Mouse (Mus musculus) kidney, postnatal 36 days (tissue): ENCODE data around the gene Sphk2.
"Not testable (repeated sequence)": the region's sequence is repeated elsewhere in the genome, so short reads cannot be mapped to it uniquely, and the experiment has no call there.

Source experiments
- DNase-seq, 2 experiments: peaks; one replicate each; pipeline ENCODE4 v3.0.0; 2021 to 2022; ENCODE audit warnings: mixed read lengths in 2 of 2

The Sphk2 gene

DNA sequence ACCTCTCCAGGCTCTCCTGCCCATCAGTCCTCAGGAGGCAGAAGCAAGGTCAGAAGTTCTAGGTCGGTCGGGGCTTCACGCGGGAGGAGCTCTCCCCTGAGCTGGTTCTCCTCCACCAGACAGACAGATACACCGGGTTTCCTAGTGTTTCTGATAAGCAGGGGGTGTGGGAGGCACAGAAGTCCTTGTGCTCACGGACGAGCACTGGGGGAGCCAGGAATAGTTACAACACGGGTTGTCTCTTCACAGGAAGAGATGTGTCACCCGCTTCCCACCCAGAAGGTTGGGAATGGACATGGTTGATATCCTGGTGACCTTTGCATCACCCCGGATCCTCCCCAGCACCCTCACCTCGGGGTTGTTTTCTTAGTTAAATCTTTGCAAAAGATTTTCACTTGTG lies 28.0 kb downstream of the Sphk2 start:
- DNase-seq: peak; percentile 30 to 57

DNA sequence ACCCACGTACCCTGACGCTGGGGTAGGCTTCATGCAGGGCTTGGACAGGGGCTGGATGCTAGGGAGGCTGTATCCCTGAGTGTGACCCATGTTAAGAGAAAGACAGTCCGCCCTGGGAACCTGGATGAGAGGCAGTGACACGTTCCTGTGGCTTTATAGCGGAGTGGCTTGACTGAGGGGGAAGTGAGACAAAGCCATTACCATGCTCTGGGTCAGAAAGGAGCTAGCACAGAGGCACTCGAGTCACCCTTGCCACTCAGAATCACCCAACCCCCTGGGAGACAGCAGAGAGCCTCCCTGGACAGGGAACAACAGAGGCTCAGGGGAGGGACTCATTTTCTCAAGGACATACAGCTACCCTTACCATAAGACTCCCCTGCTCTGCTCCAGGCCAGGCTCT lies 28.7 kb downstream of the Sphk2 start:
- DNase-seq: no peak

DNA sequence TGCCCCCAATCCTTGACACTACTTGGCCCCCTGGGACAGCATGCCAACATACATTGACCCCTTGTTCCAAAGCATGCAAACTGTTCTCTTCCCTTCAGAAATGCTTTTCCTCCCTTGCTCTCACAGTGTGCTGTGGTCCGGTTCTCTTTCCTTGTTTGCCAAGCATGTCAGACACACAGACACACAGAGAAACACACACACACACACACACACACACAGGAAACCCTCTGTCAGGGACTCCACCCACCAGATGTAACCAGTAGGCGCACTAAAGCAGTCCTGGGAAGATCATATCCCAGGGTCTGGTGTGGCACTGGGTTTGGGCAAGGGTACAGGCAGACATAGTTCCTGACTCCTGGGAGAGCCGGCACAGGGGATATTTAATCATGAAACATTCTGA lies 31.0 kb downstream of the Sphk2 start:
- peak in 1 of 2 experiments; percentile 42 for DNase-seq

DNA sequence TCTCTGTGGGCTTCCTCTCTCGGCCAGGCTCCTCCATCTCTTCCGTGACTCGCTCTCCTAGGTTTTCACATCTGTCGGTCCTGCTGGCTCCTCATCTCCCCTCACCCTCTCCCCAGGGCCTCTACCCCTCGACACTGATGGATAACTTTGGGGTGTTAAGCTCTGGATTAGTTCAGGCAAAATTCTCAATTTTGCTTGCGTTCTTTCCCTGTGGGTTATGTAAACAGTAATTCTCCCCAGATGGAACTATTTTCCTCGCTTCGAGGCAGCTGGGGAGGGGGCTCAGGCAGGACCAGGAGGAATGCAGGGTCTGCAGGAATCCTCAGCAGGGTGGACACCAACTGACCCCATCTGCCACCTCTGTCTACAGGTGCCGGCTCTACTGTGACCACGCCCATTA lies 32.0 kb downstream of the Sphk2 start:
- DNase-seq: no peak

DNA sequence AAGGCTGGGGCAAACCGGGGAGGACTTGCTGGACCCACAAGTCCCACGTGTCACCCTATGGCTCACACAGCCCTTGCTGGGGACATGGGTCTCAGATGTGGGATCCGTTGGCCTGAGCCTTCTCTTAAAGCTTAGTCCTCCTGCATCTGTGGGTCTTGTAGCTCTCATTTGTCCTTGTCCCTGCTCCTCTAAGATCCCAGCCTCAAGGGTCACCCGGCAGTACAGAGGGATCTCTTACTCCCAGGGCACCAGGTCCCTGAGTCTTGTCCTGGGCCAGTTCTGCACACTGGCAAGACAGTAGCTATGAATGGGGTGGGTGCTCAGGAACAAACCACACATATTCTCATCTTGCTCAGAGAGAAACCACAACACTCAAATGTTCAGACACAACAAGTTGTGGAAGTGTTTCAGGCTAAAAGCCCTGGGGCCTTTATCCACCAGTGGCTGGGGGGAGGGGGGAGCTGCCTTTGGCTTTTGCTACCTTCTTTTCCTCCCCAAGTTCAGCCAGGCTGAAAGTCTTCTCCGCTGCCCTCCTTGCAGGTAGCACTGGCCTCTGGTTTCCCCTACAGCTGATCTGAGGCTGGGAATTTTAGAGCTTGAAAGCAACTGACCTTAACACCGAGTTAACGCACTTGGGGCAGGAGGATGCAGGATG lies 34.3 kb downstream of the Sphk2 start, which contains the start of gene Ntn5:
TSS of gene Ntn5 (plus strand) at position 627 of the 655 bp plus-strand sequence.
- DNase-seq: no peak

DNA sequence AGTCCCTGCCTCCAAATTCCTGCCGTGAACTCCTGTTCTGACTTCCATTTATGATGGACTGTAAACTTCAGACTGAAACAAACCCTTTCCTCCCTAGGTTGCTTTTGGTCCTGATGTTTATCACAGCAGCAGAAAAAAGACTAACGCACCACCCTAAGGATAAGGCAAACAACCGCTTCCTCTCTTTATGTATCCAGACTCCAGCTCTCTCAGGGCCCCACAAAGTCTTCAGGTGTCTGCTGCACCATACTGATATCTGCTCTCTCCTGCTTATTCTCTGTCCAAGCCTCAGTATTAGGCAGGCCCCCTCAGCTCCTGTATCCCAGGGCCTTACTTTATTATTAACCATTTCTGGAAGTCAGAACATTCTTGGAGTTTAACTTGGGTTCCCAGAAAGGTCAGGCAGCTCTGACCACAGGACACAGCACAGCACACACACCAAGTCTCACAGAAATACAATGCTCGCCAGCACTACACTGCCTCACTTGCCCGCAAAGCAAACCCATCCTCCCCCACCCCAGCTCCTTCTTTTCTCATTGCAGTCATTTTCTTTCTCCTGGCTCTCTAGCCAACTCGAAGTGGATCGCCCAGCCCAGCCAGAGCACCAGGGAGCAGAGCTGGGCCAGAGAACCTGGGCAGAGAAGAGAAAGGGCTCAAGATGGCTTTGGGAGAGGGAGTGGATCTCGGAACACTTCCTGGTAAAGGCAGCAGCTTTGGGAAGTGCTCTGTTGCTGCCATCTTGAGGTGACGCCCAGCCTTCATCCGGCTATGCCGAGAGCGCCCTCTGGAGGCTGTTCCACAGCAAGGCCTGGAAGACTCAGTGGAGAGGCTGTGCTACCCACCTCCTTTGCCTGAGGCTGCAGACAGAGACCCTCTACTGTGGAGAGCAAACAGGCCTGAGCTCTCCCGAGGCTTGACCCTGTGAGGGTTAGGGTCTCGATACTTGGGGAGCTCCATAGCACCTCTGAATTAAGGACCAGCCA lies 35.4 kb downstream of the Sphk2 start:
- DNase-seq: peak; percentile 89 to 96

DNA sequence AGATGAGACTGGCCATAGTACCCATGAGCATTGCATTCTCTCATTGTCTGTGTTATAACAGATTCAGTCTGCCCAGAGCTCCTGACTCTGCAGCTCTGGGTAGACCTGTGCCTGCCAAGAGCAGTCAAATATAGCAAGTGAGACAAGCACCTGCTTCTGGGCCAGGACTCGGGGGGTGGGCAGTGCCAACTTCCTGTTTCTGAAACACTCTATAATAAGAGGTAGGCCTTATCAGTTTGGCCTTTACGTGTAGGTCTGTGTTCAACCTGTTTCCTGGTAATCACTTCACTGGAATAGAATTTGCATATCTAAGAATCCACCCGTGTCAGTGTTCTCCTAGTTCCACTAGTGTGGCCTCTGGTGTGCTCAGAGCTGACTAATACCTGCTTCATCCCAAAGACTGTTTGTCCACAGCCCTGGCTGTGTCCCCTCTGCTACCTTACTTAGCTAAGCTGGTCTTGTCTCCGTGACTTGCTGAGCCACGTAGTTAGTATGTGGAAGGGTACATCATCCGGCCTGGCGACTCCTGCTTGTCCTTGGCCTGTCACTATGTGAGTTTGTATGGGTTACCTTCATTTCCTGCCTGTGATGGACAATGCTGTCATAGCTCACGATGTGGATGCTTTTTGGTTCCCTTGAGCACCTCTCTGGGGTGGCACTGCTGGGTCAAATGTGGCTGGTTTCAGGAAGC lies 36.6 kb downstream of the Sphk2 start:
- no peak for DNase-seq

DNA sequence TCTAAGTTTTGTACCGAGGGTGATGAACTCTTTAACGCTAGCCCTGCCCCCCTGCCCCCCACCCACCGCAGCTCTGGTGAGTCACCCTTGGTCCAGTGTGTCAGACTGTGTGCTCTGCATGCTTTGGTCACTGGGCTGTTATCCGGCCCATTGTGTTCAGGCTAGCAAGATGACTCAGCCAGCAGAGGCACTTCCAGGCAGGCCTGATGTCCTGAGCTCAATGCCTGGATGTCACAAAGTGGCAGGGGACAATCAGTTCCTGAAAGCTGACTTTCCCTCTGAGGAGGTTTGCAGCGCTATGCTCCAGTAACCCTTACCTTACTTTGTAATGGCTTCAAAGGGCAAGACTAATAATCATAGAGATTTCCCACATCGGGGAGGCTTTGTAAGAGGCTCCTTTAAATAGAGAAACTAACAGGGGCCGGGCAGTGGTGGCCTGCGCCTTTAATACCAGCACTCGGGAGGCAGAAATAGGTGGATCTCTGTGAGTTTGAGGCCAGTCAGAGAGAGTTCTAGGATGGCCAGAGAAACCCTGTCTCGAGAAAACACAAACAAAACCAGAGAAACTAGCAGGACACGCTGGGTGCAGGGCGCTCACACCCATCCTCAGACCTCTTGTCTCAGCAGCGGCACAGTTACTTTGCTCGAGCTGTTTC lies 37.7 kb downstream of the Sphk2 start:
- DNase-seq: peak; percentile 42 to 57

DNA sequence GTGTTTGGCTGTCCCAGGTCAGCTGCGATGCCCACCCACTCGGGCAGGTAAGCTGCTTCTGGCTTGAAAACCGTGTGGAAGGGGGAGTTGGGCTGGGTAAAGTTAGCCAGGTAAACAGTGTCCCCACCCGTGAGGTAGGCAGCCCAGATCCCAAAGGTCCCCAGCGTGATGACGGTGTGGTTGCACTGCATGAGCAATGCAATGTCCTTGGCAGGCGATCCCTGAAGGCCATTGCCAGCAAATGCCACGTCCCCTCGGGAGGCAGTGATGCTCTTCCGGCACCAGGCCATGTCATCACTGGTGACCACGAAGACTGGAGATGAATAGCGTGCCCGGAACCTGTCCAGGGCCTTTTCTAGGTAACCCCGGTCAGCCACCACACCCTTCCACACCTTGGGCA lies 39.3 kb downstream of the Sphk2 start:
- no peak for DNase-seq

DNA sequence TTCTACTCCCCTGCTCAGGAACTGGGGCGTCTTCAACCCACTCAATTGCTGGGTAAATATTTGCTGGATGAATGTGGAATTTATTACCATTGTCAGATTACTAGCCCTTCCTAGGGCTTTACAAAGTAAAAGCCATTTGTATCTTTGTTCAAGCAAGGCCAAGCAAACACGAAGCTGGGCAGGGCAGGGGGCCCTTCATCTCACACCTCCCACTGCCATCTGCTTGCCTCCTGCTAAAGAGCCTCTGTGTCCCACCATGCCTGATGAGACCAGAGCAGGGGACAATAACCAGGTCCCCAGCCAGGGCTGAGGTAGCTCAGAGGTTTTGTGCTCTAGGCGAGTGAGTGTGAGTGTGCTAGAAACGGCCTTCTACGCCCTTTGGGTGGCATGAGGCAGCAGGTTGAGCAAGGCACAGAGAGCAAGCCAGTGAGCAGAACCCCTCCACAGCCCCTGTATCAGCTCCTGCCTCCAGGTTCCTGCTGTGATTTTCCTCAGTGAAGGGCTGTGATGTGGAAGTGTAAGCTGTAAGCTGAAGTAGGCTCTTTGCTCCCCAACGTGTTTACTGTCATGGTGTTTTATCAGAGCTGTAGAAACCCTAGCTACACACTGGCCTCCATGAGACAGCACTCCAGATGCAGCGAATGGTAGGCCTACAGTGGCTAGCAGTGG lies 40.0 kb downstream of the Sphk2 start:
- DNase-seq: no peak

DNA sequence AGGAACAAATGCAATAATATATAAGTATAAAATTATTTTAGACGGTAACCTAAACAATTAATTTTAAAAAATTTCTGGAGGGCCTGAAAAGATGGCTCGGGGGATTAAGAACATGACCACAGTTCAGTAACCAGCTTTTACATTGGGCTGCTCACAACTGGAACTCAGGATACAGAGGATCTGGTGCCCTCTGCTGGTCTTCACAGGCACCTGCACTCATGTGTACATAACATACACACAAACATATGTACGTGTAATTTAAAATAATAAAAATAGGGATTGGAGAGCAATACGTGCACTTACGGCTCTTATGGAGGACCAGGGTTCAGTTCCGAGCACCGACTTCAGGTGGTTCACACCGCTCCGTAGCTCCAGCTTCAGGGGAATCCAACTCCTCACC lies 48.9 kb downstream of the Sphk2 start:
- DNase-seq: no peak

DNA sequence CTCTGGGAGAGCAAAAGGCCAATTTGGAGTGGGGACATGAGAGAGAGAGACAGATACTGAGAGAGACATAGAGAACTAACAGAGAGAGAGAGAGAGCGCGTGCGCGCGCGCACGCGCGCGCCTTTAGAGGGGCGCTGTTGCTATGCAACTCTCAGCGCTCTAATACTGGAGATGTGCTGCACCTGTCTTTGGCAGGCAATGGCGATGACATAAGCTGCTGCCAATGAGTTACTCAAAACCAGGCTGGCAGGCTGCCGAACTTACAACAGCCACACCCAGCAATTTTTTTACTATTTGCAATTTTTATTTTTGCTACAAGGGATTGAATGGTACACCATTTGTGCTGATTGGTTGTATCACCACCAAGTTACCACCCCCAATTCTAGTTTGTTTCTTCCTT lies 50.0 kb downstream of the Sphk2 start:
- no peak for DNase-seq

DNA sequence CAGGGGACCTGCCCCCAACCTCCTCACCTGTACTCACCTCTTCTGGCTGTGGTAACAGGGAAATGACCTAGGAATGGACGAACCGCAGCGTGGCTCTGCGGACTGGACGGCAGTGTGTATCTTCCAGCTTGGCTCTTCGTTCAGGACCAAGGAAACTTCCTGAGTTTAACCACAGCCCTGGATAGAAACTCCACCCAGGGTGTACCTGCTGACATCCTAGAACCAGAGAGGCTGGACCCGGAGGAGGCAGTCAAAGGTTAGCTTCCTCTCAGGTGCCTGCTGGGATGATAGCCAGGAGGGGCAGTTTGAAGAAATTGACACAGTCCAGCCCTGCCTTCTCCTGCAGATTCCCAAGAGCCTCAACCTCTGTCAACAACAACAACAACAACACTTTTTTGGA lies 51.6 kb downstream of the Sphk2 start, which contains the start of gene Fut2:
TSS of gene Fut2 (minus strand) at position 234 of the 400 bp plus-strand sequence.
- DNase-seq: no peak

DNA sequence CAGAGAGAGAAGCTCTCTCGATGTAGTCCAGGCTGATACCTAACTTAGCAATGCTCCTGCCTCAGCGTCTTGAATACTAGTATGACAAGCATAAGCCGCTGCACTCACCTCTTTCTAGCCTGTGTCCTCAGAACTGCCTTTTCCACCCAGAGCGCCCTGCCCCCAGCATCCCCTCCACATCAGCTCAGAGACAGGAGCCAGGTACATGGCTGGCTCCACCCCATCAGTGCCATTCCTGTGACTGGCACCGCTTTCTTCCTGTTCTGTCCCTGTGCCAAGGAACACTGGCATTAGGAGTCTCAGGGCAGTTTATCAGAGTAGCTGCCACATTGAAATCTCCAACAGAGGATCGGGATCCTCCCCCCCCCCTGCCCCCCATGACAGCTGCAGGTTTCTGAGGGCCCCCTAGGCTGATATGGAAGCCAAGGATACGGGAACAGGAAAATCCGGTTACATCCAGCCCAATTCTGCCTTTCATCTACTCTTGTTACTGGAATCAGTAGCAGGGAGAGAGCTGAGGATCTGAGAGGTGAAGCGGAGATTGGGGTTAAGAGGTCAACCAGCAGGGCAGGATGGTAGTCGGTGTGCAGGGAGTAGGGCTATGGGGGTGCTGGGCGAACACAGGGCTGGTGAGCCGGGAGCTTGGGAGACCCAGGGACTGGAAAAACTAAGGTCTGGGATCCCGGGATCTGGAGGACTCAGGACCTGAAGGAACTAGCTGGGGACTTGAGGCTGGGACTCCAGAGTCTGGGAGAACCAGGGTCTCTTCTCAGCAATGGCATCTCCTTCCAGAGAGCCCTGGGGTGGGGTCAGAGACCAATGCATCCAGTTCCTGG lies 52.3 kb downstream of the Sphk2 start:
- DNase-seq: no peak

DNA sequence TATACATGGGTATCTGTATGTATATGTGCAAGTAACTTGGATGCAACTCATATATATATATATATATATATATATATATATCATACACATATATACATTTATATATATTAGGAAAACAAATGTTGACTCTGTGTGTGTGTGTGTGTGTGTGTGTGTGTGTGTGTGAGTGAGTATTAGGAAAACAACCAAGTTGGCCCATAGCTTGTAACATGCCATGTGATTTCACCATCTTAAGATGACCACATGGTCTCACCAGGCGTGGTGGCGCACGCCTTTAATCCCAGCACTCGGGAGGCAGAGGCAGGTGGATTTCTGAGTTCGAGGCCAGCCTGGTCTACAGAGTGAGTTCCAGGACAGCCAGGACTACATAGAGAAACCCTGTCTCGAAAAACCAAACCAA lies 56.1 kb downstream of the Sphk2 start:
- not testable (repeated sequence) for DNase-seq

DNA sequence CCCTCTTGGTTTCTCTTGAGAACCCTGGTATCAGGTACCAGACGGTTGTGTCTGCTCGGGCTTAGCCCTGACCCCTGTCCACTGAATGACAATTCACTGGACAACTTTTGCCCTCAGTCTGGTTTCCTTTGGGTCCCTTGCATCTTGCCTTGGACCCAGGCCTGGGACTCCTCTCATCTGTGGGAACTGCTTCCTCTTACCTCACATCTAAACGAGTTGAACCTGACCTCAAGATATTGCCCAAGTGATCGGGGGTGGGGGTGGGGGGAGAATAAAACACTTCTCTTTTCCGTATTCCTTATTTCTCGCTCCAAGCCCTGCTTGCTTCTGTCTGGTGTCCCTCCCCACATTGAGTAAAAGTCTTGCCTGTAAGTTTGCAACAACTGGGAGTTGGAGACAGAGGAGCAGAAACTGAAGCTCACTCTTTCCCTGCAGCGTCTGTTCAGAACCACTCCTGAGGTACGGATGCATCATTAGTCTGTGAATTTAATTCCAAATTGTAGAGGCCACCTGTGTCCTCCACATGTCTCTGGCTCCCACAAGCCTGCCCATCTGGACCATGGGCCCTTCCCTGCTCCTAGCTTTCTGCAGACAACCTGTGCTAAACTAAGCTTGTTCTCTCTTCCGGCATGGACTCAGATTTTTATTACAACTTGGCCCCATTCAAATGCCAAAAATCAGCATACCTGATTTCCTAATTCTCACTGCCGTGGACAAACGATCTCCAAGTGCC lies 56.9 kb downstream of the Sphk2 start:
- DNase-seq: no peak
